Mouse (Mus musculus): ENCODE data around the gene Urm1. TPM values are rescaled to one million over a fixed set of nuclear protein-coding genes. Genes with fewer than 3 reads are reported as not detected.

The Urm1 gene
- total RNA-seq, 2 experiments from 2014 or later, result 30.4 to 34.2 TPM

Small RNA genes lying within 50 kb of the gene (microRNA-seq; reads per million reads assigned to microRNA genes)
- gene Mir219a-2 (ENCODE audit: borderline number of aligned reads in 2 of 2), result 0 reads per million in 2 experiments
- gene Mir219b (ENCODE audit: borderline number of aligned reads in 2 of 2), result 0 reads per million in 2 experiments

Other genes with a start within 250 kb of the Urm1 start
- 10 to 100 TPM; 97.6 to 98.6 TPM for gene Rapgef1, start 200.4 kb upstream of the Urm1 start, total RNA-seq (2021)
- not detected for gene Gm13420, start 68.4 kb upstream of the Urm1 start, total RNA-seq (2021)
- gene Gm13547, start 60.8 kb upstream of the Urm1 start, total RNA-seq (2021), result not detected
- gene Coq4, start 32.6 kb upstream of the Urm1 start, total RNA-seq (2021), result 10 to 100 TPM; 20.2 to 24.3 TPM
- gene Trub2, start 31.6 kb upstream of the Urm1 start, total RNA-seq (2021), result 10 to 100 TPM; 32.5 to 33.1 TPM
- 10 to 100 TPM; 16.2 to 19.3 TPM for gene Slc27a4, start 17.4 kb upstream of the Urm1 start, total RNA-seq (2021)
- 1 to 10 TPM; 4.4 to 4.9 TPM for gene Cercam, start 49.1 kb downstream of the Urm1 start, total RNA-seq (2021)
- 10 to 100 TPM; 24.0 to 29.7 TPM for gene Odf2, start 69.1 kb downstream of the Urm1 start, total RNA-seq (2021)
- gene Gle1, start 115.4 kb downstream of the Urm1 start, total RNA-seq (2021), result 10 to 100 TPM; 22.5 to 26.8 TPM
- 100 to 1,000 TPM; 193 to 213 TPM for gene Sptan1, start 145.5 kb downstream of the Urm1 start, total RNA-seq (2021)
- 1 to 10 TPM; 6.4 to 8.2 TPM for gene Wdr34, start 228.8 kb downstream of the Urm1 start, total RNA-seq (2021)
- gene Set, start 237.3 kb downstream of the Urm1 start, total RNA-seq (2021), result 100 to 1,000 TPM in 1 of 2 experiments, 10 to 100 TPM in 1; 87.1 to 103 TPM

Measured in heart, postnatal 36 days (tissue).